8 mouse cellular contexts compared by ENCODE assay signal in the genomic region with DNA sequence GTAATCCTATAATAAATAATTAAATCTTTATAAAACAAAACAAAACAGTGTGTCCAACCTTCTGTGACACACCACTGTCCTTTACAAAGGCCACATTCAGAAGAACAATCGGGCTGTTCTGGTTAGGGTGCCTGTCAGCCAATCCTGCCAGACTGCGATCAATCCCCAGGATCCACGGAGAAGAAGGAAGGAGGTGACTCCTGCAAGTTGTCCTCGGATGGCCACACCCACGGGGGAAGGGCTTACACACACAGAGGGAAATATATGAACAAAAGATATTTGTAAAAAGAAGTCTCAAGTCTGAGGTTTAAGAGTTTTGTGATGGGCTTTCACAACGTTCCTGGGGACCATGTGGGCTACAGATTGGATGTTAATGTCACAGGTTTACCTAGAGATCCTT. TPM values are rescaled to one million over a fixed set of nuclear protein-coding genes. Genes with fewer than 3 reads are reported as not detected.
DNase-seq lines count a peak whose midpoint lies in the region; ATAC-seq lines count a peak whose summit lies in the region.

A gene (plus strand): TSS at position 253 of the 400 bp plus-strand sequence.

- DNase-seq in frontal cortex, adult 2 months (ENCODE audit: extremely low spot score in 1 of 2, low spot score in 1 of 2), result no peak
- no peak for DNase-seq in frontal cortex, postnatal 25 days (ENCODE audit: low spot score in 2 of 2)
- peak; percentile 47 for DNase-seq in 416B (ENCODE audit: low read depth)
- DNase-seq in left cerebral cortex, adult 8-10 months (ENCODE audit: low spot score in 2 of 2), result no peak
- no peak for DNase-seq in c-Kit-positive CD71-positive TER-119-positive erythroid progenitor cells, embryonic 14.5 days (ENCODE audit: low spot score)
- no peak for DNase-seq in natural killer cell, adult 2 months (ENCODE audit: low spot score in 2 of 2)

- 73% methylated on average over 6 of the region's 6 CpGs for WGBS in neural tube, embryonic 12.5 days

- 0 out of 2 replicates have a peak, but pooled peaks have one; percentile 58 for ATAC-seq in erythroblast, adult 5-6 weeks (replicated peaks; ENCODE audit: low FRiP score, poor library complexity, severe bottlenecking)
- no peak for ATAC-seq in neural tube, embryonic 12.5 days (ENCODE audit: low FRiP score, low read depth)

- H3K9me3 ChIP-seq in neural tube, embryonic 12.5 days, result no peaks in the 10 kb centered on the region

- H3K27ac ChIP-seq in neural tube, embryonic 12.5 days, result no peak within 1 kb of the TSS

- H3K4me1 ChIP-seq in neural tube, embryonic 12.5 days, result peaks cover 5% of the 10 kb centered on the region

- H3K9ac ChIP-seq in neural tube, embryonic 12.5 days, result peak within 1 kb of the TSS; percentile 52

- no peaks in the 10 kb centered on the region for H3K27me3 ChIP-seq in neural tube, embryonic 12.5 days (replicated peaks)

- no peaks in the 10 kb centered on the region for H3K36me3 ChIP-seq in neural tube, embryonic 12.5 days

- H3K4me2 ChIP-seq in neural tube, embryonic 12.5 days (replicated peaks), result peak within 1 kb of the TSS; percentile 93

- H3K4me3 ChIP-seq in neural tube, embryonic 12.5 days, result peak within 1 kb of the TSS; percentile 69

RNA-seq across cellular contexts. Expression of the gene that starts here (rescaled TPM):
- 24.3 and 26.8 TPM in 2 replicates for polyA plus RNA-seq in frontal cortex, adult 2 months (2012; rRNA removed)
- total RNA-seq in erythroblast, adult 5-6 weeks (2015; ENCODE audit: low replicate concordance), result not detected in 2 replicates
- 0.77 and 0.98 TPM in 2 replicates for total RNA-seq in erythroblast, adult 5-6 weeks (2017; ENCODE audit: low replicate concordance)
- 10 to 100 TPM; 42.8 to 60.5 (median 48.2) TPM for total RNA-seq in left cerebral cortex, adult 8-10 months (2022)
- 11.1 and 12.0 TPM in 2 replicates for polyA plus RNA-seq in neural tube, embryonic 12.5 days (2016; fragmentation: Nextera tagmentation; extraction: Ambion mirVana)

Comparison
In these comparisons a context has a peak if more than half of its experiments do, and no peak if none do; other contexts are left out.
1. RNA of the gene that starts here (total RNA-seq): 42.8 to 60.5 TPM in left cerebral cortex, adult 8-10 months; 0.77 to 0.98 TPM in erythroblast, adult 5-6 weeks; every median in the first group is over 10 times any median in the second.
2. Peak in ATAC-seq in erythroblast, adult 5-6 weeks; RNA of the gene not detected or under 1 TPM.